Mouse (Mus musculus) MEL (cell line): ENCODE data around the gene Rfx4.

Source experiments
- BHLHE40 ChIP-seq: IDR thresholded peaks from 2 replicates; pipeline ENCODE4 v1.6.1; 2012; ENCODE audit warnings: low read depth, mild to moderate bottlenecking, inconsistent platforms, low read length, improper control_type of control experiment, borderline replicate concordance
- CTCF ChIP-seq, 3 experiments: IDR thresholded peaks in 2 of 3; conservative IDR thresholded peaks in 1 of 3; 2 replicates each; pipeline ENCODE4 v1.5.1; 2011 to 2012; ENCODE audit warnings: low read length in 3 of 3, low read depth in 2 of 3, mild to moderate bottlenecking in 2 of 3, improper control_type of control experiment in 1 of 3, inconsistent platforms in 1 of 3, mixed read lengths in 1 of 3, moderate library complexity in 1 of 3; ENCODE audit not compliant: control insufficient read depth in 1 of 3, insufficient read depth in 1 of 3, poor library complexity in 1 of 3, severe bottlenecking in 1 of 3
- HCFC1 ChIP-seq: IDR thresholded peaks from 2 replicates; pipeline ENCODE4 v1.6.1; 2012; ENCODE audit warnings: low read depth, mild to moderate bottlenecking, inconsistent platforms, low read length, improper control_type of control experiment, moderate library complexity
- MXI1 ChIP-seq: IDR thresholded peaks from 2 replicates; pipeline ENCODE4 v1.6.1; 2011; ENCODE audit warnings: mild to moderate bottlenecking, low read depth, low read length, improper control_type of control experiment
- NRF1 ChIP-seq: IDR thresholded peaks from 2 replicates; pipeline ENCODE4 v1.6.1; 2014; ENCODE audit warnings: low read depth, mild to moderate bottlenecking, inconsistent platforms, low read length, improper control_type of control experiment, moderate library complexity; ENCODE audit not compliant: poor library complexity, insufficient read depth, severe bottlenecking
- POLR2AphosphoS2 ChIP-seq: IDR thresholded peaks from 2 replicates; pipeline ENCODE4 v1.6.1; 2011; ENCODE audit warnings: low read length, improper control_type of control experiment

DNA sequence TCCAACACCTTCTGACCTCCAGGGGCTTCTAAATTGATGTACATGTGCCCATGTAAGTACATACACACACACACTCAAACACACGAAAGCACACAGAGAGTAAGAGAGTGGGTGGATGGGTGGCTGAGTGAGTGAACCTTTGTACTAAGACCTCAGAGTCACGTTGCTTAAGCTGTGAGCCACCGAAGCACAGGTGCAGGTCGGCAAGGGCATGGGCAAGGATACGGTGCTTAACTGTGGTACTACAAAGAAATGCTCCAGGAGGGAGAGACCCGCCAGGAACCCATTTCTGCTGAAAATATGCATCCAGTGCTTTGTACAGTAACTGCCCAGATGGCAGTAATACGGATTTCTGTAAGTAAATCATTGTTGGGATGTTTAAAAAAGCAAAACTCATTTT is 40.2 kb upstream of the Rfx4 start:
- TF ChIP-seq BHLHE40 (no peak), NRF1 (no peak), MXI1 (no peak), HCFC1 (no peak), CTCF (IDR thresholded peaks at IDR 0.05 in 2 of 3, conservative IDR thresholded peaks at IDR 0.05 in 1 of 3; ENCODE audit: control insufficient read depth in 1 of 3, insufficient read depth in 1 of 3, low read depth in 2 of 3, low read length in 3 of 3, poor library complexity in 1 of 3, severe bottlenecking in 1 of 3) (no peak), POLR2AphosphoS2 (no peak)
